Mouse (Mus musculus) G1E (cell line): ENCODE measurements at regions not wholly inside any gene's neighbourhood (a gene's known extent, or its start where the extent isn't known, plus 50 kb on each side); places are given as distances from the start of the nearest gene placed in this dataset.

Source experiments
- CTCF ChIP-seq: IDR thresholded peaks from 2 replicates; pipeline ENCODE4 v1.5.1; 2012; ENCODE audit warnings: low read depth, low read length, inconsistent platforms, mixed read lengths
- GATA1 ChIP-seq: IDR thresholded peaks from 2 replicates; pipeline ENCODE4 v1.6.1; 2012; ENCODE audit warnings: borderline replicate concordance, low read length, inconsistent platforms, mixed read lengths
- GATA2 ChIP-seq: IDR thresholded peaks from 2 replicates; pipeline ENCODE4 v1.6.1; 2012; ENCODE audit warnings: low read depth, low read length, inconsistent platforms, borderline replicate concordance
- POLR2AphosphoS5 ChIP-seq: IDR thresholded peaks from 2 replicates; pipeline ENCODE4 v1.6.1; 2012; ENCODE audit warnings: low read depth, low read length, inconsistent platforms; ENCODE audit not compliant: insufficient replicate concordance
- TAL1 ChIP-seq: conservative IDR thresholded peaks from 2 replicates; pipeline ENCODE4 v1.6.1; 2012; ENCODE audit warnings: low read depth, low read length, inconsistent platforms, mixed read lengths

GRCm38 (mm10) chr8:118055536-118055935 lies 228.0 kb upstream of the Cdh13 start:
- TF ChIP-seq CTCF (no peak), GATA1 (no peak), TAL1 (no peak), POLR2AphosphoS5 (no peak), GATA2 (no peak)
